Mouse (Mus musculus) B cell, adult 2 months (primary cell): ENCODE data around the gene Plxdc1.

Source experiments
- DNase-seq, 2 experiments: peaks; one replicate each; pipeline ENCODE4 v3.0.0; 2022

Gene Plxdc1

DNA sequence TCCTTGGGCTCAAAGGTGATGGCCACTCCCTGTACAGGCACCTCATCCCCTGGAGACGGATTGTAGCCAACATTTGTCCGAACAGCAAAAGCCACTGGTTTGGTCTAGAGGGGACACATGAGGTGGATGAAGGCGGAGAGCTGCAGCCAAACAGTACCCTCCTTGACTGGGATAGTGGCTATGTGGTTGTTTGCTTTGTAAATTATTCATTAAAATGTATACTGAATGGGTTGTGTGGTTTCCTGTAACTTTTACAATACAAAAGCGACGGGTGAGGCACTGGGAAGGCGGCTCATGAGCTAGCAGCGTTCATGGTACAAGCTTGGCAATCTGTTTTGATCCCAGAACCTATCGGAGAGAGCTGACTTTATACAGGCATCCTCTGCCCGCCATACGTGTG, 26.6 kb upstream of the Plxdc1 start:
- no peak for DNase-seq

DNA sequence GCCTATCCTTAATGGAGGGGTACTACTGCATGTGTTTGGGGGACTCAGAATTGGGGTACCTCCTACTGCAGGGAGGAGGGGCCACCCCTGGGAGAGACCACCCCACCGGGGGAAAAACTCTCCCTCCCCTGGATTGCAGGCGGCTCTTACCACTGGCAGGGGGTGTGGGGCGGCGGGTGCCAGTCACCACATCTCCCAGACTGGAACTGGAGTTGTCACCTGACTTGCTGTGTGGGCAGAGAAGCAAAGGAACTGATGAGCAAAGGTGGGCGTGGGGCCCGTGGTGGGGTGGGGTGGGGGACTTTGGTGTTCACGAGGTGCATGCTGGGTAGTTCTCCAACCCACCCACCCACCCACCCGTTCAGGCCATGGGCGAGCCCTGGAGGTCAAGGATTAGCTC, 25.5 kb upstream of the Plxdc1 start:
- no peak for DNase-seq

DNA sequence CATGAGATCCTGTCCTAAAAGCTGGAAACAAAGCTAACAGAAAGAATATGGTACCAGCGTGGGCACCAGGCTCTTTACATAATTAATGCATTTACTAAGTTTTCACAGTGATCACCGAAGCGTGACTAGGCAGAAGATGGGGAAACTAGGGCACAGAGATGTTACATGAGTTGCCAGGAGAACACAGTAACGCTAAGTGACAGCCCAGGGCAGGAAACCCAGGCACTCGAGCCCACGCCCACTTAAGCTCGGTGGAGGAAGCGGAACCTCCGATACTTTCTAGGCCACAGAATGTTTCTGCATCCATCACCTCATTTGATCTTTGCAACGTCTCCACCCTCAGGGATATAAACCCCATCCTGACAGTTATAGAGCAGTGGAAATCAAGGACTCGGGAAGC, 21.8 kb upstream of the Plxdc1 start:
- DNase-seq, result no peak

DNA sequence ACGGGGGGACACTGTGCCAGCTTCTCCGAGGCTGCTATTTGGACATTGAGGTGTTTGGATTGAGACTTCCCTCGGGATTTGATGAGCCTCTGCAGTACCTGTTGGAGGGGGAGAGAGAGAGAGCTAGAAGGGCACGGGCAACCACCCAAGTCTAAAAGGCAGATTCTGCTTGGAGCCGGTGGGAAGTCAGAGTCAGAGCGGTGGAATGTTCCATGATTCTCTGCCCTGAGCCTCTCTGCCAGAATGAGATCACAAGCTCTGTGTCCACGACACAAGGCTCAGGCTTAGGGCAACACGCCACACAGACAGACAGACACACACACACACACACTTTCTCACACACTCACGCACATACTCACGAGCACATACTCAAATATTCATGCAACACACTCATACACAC, 19.4 kb upstream of the Plxdc1 start:
- no peak for DNase-seq

DNA sequence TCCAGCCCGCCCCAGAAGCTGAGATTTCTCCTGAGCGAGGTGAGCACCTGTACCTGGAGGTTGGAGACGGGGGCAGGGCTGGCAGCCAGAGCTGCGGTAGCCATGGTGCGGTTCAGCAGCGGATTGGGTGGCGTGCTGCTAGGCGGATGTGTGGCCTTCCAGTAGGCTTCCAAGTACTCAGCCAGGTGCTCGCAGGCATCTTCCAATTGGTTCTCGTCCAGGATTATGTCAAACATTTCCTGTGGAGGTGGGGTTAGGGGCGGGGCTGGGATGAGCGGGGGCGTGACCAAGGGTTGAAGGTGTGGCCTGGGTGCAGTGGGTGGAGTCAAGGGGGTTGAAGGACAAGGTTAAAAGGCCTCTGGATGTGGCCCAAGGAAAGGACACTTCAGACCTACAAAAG, 18.8 kb upstream of the Plxdc1 start:
- DNase-seq, result no peak

DNA sequence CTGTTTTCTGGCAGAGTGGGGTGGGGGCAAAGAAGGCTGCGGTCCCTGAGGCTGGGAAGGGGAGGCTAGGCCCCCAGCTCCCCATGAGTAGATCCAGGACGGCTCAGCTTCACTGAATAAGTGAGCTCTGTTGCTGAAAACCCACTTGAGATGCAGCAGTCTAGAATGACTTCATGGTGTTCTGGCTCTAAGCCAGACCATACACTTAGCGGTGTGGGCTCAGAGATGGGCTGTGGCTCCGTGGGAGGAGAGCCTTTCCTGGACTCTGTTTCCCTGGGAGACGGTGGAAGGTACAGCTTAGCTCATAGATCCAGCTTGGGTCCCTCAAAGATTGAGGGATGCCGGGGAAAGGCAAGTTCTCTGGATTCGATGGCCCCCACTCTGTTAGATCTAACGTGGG, 17.9 kb upstream of the Plxdc1 start:
- DNase-seq, result no peak

DNA sequence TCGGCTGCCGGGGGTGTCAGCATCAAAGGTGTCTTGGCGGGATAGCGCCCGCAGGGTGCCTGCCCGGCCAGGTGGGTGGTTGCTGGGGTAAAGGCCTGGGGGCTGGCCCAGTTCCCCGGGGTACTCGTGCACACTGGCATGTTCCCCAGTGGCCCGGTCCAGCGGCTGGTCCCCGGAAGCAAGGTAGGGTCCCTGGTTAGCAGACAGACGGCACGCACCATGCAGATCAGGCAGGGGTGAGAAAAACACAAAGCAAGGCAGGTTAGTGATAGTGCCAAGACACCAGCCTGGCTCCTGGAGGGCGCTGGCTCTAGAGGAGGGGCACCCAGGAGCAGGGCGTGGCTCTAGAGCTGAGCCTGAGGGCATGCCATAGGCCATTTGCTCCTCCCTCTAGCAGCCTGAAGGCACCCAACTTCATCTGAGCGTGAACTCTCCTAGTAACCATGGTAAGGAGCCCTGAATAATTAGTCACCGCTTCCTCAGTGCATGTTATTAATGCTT, 17.0 kb upstream of the Plxdc1 start:
- DNase-seq, result peak; percentile 38 to 45

DNA sequence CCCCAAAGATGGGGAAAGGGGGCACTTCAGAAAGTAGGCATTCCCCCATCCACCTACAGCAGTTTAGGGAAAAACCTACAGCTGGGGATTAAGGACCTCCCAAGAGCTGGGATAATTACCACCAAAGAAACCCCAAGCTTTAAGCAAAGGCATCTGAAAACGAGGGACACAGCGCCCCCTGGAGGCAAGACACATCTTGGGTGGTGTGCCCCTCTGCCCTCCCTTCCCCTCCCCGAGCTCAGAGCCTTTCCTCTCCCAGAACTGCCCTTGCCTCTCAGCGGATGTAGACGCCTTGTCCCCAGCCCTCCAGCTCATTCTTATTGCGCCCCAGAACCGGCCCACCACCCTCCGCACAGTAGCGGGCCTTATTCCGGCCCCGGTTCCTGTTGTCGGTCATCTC, 16.4 kb upstream of the Plxdc1 start:
- peak; percentile 96 for DNase-seq

DNA sequence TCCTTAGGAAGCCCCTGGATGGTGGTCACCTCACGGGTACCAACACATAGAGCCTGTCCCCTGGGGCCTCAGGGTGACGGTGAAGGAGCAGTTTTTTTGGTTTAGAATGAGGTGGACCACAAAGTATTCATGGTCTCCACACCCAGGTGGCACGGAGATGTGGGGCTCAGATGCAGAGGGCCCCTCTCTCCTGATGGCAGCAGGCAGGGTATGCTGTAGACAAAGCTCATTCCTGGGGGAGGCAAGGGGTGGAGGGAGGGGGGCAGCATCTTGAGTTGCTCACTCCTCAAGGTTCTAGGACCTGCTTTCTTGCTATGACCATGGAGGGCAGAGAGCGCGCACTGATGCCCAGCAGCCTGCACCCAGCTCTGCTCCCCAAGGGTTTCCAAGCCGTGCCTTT, 15.7 kb upstream of the Plxdc1 start:
- DNase-seq, result peak; percentile 36 to 37

DNA sequence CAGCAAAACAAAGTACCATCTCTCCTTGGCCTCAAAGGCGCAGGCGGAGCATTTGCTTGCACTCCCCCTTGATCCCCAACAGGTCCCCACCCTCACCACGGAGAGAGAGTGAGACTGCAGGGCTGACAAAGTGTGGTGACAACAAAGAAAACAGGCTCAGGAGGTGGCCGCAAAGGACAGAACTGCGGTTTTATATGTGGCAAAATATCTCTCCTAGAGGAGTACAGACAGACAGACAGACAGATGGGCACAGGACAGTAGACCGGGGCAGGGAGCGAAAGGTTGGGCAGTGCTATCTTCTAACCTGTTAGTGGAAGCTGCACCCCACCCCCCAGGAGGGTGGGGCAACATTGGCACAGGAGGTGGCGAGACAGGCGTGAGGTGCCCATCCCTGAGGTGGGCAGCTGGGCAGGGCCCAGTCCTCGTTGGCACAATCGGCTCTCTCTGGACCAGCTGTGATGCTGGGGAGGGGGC, 15.1 kb upstream of the Plxdc1 start:
- DNase-seq, result peak; percentile 42 to 46

DNA sequence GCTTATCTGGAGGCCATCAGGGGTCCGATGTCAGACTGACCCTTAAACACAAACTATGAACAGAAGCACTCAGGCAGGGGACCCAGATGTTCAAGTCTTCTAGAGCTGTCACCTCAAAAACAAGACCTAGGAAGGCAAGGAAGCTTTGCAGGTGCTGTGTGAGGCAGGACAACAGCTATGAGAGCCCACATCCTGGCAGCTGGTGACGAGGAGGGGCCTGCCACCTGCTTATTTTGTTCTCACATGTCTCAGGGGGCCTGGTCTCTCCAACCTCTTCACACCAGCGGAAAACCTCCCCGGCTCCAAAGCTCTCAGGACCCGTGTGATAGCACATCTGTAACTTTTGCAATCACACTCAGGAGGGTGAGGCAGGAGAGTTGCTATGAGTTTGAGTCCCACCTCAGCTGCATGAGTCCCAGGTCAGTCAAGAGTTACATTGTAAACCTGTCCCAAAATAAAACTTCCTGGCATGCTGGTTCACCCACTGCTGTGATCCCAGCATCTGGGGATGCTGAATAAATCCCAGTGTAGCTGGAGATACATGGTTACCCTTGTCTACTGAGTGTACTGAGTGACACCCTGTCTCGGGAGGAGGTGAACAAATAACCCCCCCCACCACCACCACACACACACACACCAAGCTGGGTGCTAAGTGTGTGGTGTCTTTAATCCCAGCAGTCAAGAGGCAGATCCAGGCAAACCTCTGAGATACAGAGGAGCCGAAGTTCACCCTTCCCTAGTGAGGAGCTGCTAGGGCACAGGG, 14.3 kb upstream of the Plxdc1 start:
- peak; percentile 80 to 84 for DNase-seq

DNA sequence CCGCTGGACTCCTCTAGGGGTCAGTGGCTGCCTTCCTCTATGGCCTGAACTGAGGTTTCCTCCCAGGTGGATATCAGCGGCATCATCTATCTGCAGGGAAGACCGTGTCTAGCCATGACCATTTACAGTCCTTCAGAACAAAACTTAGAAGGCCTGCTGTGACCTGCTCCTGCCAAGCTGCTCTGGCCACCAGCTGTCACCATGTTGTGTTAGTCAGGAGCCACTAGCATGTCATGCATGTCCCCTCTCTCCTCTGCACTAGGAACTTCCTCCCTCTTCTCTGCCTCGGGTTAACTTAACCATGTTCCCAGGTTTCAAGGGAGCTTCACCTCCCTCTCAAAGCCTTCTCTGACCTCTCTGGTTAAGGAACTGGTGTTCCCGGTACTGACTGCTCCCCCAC, 13.5 kb upstream of the Plxdc1 start:
- DNase-seq, result peak; percentile 49 to 51

DNA sequence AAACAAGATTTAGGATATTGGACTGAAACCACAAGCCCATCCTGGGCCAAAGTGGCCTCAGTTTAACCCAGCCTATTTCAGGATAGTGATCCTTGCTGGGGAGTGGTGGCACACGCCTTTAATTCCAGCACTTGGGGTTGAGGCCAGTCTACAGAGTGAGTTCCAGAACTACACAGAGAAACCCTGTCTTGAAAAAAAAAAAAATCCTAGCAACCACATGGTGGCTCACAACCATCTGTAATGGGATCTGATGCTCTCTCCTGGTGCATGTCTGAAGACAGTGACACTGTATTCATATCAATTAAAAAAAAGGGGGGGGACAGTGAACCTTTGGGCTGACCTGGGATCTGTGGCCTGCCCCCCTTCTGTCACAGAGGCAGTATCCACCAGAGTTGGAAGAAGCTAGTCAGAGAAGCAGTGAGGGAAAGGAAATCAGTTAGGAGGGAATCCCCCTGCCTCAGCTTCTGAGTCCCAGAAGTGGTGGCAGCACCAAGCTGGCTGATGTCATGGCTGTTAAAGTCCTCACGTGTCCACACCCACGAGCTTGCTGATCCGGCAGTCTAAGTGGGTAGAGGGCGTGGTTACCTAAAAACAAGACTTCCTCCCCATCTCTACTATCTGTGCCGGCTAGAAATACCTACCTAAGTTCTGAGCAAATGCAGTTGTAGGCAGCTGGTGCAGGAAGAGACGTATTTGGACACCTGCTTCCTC, 12.8 kb upstream of the Plxdc1 start:
- DNase-seq, result peak; percentile 76 to 80

DNA sequence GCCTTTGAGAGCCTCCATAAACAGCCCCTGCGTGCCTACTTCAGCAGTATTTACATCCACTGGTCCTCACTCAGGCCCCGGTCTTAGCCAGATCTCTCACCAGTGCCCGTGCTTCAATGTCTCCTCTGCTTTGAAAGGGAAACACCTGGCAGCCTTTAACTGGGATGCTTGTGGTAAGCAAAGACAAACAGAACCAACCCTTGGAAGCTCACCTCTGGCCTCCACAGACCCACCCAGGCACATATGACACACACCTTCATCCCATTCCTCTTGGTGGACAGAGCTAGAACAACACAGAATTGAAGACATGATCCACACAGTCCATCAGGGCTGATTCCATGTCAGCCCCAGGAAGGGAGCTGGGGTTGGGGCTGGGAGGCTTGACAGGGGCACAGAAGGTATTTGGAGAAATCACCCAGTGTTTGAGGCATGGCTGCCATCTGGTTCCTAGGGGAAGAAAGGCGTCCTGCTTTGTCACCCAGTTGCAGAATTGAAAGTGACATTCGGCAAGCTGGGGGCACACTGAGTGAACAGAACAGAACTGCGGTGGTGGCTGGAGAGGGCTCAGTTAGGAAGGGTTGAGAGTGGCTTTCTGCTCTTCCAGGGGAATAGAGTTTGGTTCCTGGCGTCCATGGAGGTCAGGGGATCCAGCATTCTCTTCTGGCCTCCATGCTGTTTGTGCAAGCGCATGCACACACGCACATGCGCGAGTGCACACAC, 12.0 kb upstream of the Plxdc1 start:
- peak in 1 of 2 experiments; percentile 34 for DNase-seq

DNA sequence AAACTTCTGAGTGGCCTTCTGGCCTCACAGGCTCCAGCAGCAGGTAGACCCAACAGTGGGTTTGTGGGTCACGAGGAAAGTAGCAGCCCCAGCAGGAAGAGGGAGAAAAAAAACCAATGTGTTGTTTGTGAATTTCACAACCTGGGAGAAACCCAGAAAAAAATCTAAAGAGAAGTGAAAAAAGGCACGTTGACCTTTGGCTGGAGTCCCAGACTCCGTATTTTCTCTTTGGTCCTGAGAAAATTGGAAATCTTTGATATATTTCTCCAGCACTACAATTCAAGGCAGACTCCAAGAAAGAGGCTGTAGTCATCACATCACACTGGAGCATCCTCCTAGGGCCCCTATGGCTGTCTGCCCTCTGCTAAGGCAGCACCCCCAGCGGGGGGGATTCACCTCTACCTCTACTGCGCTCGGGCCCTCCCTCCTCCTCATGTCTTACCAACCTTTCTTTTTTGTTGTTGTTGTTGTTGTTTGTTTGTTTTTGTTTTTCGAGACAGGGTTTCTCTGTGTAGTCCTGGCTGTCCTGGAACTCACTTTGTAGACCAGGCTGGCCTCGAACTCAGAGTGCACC, 11.2 kb upstream of the Plxdc1 start:
- no peak for DNase-seq

DNA sequence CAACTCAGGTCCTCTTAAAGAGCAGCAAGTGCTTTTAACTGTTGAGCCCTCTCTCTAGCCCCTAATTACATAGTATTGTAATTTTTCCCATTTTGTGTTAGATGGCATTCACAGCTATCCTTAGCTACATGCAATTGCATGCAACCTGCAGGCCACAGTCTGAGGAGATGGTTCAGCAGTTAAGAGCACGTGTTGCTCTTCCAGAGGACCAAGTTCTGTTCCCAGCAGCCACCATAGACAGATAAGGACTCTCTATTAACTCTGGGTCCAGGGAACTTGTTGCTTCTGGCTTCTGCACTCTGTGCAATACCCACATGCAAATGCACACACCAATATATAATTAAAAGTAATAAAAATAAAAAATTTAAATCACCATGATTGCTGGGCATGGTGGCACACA, 10.4 kb upstream of the Plxdc1 start:
- no peak for DNase-seq

DNA sequence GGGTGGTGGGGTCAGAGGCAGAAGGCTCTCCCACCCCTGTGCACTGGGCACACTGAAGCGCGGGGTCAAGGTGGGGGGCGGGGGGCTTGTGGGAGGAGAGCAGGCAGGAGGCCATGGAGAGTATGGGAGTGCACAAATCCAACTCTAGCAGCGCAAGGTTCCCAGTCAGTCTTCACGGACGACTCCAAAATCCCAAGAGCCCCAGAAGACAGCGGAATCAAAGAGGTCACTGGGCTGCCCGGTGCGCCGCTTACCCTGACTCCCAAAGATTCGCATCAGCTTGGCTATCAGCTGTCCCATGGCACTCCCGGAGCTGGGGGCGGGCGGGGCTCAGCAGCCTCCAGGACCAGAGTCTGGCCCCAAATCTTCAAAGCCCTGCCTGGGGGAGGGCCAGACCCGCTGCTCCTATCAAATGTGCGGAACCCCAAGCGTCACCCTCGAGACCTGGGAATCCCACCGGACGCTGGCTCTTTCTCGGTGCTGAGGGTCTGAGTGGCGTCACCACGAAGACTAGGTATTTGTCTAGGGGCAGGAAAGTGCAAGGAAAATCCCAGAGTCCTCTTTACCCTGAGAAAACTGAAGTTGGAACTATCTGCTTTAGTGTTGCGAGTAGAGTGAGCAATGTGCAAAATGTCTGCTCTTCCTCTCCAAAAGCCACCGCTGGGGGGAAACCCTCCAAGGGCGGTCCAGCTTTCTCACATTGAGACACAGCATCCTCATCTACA, 9.5 kb upstream of the Plxdc1 start, which contains the start of gene Arl5c:
Gene Arl5c (minus strand): TSS at position 618 of the 725 bp plus-strand sequence.
- DNase-seq, result peak; percentile 80 to 81

DNA sequence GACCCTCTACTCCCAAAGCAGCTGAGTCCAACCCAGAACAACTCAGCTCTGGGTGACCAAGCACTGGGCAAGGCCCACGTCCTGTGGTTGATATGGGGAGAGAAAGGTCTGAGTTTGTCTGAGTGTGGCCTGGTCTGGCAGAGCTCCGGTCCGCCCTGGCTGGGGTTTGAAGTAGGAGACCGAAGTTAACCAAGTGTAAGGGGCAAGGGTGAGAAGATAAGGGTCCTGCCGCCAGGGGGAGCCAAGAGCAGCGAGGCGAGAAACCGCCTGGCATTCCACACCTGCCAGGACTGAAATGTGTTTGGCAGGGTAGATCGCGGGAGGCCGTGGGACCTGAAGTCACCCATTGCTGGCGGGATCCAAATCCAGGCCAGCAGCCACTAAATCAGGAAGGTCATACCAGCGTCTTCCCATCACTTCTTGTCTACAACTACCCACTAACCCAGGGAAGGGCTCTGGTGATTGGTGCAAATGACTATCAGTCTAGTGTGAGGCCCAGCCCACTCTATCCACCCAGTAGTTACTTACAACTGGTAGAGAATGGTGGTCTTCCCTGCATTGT, 8.4 kb upstream of the Plxdc1 start:
- DNase-seq, result peak; percentile 93 to 94

DNA sequence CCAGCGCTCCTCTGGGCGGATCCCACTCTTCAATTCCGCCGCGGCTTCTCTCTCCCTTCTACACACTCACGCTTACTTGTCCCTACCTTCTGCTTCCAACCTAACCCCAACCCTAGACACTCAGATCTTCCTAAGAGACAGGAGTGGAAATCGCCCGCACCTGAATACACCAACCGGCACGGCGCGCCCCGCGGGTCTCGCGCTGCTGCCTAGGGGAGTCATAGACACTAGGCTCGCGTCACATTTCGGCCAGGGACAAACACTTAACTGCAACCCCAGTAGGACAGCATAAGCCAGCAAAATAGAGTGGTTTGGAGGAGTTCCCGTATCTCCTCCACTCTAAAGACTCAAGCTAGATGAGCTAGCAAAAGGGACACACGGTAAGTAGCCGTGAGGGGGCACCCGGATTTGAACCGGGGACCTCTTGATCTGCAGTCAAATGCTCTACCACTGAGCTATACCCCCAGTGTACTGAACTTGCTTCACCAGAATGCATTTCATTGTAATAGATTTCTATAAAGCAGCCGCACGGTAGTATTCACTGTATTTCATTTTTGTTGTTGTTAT, 2.4 kb upstream of the Plxdc1 start:
- DNase-seq, result peak; percentile 93 to 94

DNA sequence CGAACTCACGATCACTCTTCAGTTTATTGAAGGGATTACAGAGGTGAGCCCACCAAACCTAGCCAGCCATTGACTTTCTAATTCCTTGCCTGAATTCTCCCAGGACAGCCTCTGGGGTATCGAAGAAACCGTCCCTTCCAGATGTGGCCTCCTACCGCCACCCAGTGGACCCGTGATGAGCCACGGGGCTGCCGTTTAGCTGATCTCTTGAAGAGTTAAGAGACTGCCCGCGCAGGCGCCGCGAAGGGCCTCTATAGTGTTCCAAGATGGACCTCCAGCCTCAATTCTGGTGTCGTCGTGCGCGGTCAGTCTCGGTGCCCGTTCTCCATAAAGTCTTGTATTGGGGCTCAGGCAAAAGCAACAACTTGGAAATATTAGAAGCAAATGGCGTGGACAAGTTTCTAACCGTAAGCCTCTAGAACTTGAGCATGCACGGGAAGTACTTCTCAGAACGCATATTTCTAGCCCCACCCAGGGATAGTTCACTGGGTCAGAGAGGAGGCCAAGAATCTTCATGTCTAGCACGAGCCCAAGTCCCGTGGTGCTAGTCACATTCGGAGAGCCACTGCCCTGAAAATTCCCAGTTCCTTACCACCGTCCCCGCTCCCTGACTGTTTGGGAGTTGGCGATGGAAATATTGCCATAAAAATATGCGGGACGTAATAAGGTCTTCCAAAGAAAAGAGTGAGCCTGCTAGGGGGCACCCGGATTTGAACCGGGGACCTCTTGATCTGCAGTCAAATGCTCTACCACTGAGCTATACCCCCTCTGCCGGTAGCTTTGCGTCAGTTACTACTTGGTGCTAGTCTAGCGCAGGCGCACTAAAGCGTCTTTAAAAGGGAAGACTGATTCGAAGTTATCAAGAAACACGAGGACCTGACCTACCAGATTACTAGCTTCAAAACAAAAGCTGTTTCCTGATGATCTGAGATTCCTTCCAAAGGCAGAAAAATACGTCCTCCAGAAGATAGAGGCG, 1.6 kb upstream of the Plxdc1 start:
- peak; percentile 96 to 97 for DNase-seq
